Mouse (Mus musculus) kidney, adult 9 months (tissue): ENCODE data around the gene Podxl.
A peak's percentile ranks its signal among the peaks of the same experiment; 100 is the strongest.

ENCODE experiments used
- DNase-seq: peaks from one replicate; pipeline ENCODE4 v3.0.0; 2022

Podxl gene

DNA sequence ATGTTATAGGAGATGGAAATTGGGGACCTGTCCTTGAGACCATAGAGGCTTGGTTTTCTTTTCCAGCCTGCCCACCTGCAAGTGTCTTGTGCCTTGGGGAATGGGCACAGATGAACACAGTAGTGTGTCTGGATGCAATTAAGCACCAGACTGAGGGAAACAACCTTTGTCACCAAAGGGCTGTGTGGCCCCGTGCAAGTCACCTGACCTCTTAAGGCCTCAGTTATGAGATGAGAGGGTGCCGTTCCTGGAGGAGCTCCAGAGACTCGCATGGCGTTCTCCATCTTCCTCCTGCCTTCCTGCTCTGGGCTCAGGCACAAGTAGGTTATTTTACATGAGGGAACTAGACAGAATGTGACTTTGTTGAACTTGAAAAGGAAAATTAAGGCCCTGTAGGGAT is 41.3 kb downstream of the Podxl start:
- DNase-seq, result no peak

GRCm38 (mm10) chr6:31521491-31522355 is 42.1 kb downstream of the Podxl start:
- DNase-seq, result no peak

DNA sequence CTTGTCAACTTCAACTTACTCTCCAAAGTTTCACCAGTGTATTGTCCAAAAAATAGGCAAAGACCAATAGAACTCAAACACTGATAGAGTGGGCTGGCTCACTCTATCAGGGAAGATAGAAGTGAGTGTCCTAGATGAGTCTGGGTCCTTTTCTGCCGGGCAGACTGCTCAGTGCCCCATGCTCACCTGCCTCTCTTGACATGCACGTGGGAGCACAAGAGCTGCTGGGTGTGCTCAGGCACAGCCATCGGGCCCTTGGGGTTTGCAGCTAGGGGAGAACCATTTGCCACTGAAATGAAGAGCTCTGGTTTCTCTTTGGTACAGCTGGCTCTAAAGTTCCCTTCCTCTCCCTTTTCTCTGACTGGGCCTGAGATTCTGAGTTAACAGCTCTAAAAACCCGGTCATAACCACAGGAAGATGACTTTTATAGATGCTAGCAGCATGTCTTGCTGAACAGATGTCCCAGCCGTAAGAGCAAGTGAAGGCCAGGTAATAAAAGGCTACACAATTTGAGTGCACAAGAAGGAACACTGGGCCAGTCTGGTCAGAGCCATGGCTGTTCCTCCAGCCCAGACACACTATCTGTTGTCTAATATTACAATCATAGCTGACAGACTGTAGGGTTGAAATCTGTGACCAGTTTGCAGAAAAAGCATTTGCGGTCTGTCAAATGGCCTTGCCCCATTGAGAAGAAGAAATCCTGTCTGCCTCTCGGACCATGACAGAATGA is 43.1 kb downstream of the Podxl start:
- DNase-seq, result no peak

DNA sequence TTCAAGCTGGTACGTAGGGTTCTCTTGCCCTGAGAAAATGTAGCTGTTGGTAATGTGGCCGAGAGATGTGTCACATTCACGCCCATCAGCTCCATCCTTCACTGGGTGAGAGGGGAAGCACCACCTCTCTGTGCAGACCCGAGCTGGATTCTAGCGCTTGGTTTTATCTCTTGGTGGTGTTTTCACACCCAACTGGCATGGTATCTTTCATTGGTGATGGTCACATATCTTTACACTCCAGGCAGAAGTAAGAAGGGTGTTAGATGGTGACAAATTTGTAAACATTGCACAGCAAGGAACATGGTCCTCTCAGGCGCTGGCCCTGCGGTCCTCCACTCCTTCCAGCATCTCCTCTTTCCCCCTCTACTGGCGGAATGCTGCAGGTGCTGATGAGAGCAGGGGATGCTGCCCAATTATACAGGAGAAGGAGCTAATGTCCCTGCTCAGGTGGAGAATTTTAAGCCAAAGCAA is 44.7 kb downstream of the Podxl start:
- peak; percentile 38 for DNase-seq

GRCm38 (mm10) chr6:31518338-31518698 is 45.5 kb downstream of the Podxl start:
- peak; percentile 55 for DNase-seq

DNA sequence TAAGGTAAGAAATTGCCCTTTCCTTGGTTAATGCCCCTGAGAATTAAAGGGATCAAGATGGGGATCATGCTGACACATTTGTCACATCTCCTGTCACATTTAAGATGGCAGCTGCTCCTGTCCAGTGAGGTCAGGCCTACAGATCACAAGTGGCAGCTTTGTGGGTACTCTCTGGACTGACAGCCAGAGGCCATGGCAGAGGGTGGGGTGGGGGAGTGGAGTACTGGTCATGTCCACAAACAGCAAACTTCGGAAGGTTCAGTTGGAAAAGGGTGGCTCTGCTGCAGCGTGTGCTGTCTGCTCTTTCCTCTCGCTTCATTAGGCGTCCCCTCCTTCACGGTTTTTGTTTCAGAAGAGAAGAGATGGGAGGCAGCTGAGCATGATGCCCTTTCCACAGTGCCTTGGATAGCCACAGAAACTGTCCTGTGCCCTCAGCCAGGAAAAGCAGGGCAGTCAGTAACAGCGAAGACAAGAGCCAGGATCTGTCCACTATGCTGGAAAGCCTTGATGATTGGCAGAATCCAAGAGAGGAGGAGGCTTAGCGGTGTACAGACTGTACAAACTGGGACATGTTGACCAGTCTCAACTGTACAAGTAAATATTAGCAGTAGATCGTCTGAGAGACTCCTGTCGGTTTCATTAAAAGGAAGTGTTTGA is 46.0 kb downstream of the Podxl start:
- no peak for DNase-seq

DNA sequence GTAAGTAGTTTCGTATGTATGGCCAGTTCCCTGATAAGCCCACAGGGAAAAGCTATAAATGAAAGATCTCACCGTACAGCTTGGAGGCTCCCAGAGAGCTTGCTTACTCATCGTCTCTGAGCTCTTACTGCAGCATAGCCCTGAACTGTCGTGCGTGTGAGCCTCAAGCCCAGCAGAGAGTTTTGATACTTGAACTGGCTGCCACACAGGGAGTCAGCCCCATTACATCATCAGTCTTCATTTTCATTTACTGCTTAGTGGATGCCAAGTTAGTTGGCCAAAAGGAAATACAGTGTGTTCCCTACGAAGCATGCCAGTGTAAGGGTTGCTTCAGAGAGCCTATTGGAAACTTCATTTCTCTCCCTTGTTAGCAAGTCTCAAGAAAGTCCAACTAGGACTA is 50.1 kb downstream of the Podxl start:
- DNase-seq, result no peak

DNA sequence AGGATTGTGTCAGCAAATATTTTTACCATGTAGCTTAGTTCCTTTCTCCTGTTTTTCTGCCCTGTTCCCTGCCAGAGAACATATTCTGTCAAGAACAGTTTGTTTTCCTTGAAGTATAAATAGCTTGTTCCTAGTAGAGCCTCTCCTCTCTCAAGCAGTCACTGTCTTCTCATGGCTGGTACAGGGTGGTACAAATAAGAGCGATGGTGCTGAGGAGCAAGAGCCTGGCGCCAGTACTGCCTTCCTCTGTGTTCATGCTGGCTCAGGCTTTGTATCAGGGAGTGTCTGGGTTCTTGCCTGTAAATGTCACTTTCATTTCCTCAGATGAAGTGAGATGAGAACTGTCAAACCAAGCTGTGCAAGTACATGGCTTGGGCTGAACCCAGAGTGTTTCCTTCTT is 61.2 kb downstream of the Podxl start:
- no peak for DNase-seq

GRCm38 (mm10) chr6:31500691-31501090 is 63.1 kb downstream of the Podxl start:
- no peak for DNase-seq

DNA sequence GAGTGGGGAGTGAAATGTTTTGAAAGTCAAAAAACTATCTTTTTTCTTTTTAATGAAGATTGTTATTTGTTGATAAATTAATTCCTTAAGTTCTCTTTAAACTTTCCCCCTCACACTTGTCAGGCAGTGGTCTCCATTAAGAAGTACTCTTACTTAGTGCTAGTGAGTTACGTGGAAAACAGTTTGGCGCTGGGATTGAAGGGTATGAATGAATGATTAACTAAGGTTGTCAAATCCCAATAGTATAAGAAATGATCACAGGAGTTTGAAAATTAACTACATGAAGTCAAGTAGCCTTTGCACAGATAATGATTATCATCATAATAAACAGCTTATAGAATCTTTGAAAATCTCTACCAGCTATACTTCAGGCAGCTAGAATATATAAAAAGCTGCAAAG is 63.5 kb downstream of the Podxl start:
- DNase-seq, result peak; percentile 61

- DNase-seq, result peak; percentile 59
These were observed 63.9 kb downstream of the Podxl start for GRCm38 (mm10) chr6:31499836-31500235.

DNA sequence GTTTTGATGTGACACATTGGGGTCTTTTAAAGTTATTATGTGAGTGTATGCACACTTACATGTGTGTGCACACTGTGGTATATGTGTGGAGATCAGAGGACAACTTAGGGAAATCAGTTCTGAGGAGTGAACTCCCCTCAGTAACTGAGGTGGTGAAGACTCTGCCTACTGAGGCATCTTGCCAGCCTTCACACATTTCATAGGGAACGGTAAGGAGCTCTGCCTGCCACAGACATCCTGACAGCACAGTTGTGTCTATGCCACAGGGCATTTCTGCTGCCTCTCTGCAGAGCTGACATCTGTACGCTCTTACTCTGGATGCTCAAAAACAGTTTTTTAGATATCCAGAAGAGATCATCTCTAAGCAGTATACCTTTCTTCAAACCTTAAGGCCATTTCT is 67.6 kb downstream of the Podxl start:
- DNase-seq, result no peak

DNA sequence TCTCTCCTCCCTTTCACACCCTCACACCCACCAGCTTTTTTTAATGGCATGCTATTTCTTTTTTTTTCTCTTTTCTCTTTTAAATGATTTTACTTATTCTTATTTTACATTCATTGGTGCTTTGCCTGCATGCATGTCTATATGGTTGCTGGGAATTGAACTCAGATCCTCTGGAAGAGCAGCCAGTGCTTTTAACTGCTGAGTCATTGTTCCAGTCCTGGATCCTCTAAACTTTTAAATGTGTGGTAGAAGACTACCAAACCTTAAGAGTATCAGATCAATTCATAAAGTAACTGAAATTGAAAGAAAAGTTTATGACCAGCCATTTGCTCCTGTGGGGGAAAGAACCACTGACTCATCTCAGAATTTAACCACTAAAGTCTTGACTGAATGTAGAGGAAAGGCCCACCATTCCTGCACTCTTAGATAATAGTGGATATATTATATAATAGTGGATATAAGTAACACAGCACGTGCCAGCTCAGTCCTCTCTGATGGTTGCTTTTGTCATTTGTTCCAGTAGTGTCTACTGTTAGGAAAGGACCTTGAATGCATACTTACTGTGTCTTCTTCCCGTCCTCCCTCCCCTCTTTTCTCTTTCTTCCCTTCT is 68.6 kb downstream of the Podxl start:
- DNase-seq, result no peak

GRCm38 (mm10) chr6:31489950-31490349 is 73.8 kb downstream of the Podxl start:
- no peak for DNase-seq

DNA sequence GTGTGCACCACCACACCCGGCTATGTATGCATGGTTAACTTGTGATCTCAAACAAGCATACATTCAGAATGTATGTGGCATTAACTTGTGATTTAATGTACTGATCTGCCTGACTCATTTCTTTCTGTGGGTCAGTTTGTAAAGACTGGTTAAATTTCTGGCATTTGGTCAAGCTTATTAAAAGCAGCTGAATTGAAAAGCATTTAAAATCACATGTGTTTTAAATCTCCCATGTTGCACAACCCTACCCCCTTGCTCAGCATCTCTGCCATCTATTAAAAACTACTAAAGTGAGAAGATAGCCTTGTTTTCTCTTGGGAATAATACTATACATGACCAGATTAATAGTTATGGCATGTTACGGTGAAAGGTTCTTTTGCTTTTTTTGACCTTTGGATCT is 77.2 kb downstream of the Podxl start:
- no peak for DNase-seq

- DNase-seq, result no peak
These were observed 83.8 kb downstream of the Podxl start for GRCm38 (mm10) chr6:31480008-31480407.

DNA sequence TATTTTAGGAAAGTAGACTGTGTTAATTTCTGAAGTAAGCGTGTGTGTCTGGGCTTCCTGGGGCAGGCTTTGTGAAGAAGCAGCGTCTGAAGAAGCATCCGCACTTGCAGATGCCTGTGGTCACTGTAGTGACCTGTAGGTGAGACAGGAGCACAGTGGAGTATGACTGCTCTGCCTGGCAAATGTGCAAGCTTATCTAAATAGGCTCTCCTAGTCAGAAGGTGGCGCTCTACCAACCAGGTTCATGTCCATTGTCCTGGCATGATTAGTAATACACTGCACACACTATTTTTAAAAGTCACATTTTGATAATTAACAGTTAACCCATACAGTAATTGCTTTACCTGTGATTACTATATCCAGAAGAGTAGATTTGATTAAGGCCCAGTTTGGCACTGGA is 85.6 kb downstream of the Podxl start:
- no peak for DNase-seq
